Mouse (Mus musculus): ENCODE results near the gene Gpr171. TPM values are rescaled to one million over a fixed set of nuclear protein-coding genes. Genes with fewer than 3 reads are reported as not detected.

Gene Gpr171
- total and polyA plus RNA-seq, 3 experiments = 12.6 to 59.4 (median 20.9) TPM

DNA sequence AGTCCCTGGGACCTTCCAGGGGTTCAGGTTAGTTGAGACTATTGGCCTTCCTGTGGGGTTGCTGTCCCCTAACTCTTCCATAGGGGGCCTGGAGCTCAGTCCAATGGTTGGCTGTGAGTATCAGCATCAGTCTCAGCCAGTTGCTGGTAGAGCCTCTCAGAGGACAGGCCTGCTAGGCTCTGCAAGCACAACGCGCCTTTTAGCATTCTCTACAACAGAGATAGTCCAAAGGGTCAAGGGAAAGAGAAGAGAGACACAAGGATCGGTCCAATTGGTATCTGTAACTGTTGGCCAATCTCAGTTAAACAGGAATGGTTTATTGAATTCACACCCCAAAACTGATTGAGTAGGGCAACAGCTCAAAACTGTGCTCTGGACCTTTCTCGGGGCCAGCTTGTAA lies 5.8 kb upstream of the Gpr171 start:
- TF ChIP-seq HCFC1 (IDR thresholded peaks at IDR 0.05; ENCODE audit: low read depth, low read length) (no peak), RAD21 (IDR thresholded peaks at IDR 0.05; ENCODE audit: low read depth, low read length) (no peak), NRF1 (IDR thresholded peaks at IDR 0.05; ENCODE audit: low read depth, low read length) (no peak), ETS1 (conservative IDR thresholded peaks at IDR 0.05; ENCODE audit: low read depth, low read length) (no peak), CHD2 (IDR thresholded peaks at IDR 0.05; ENCODE audit: low read length) (no peak), MAZ (IDR thresholded peaks at IDR 0.05; ENCODE audit: low read depth, low read length) (no peak), EP300 (IDR thresholded peaks at IDR 0.05; ENCODE audit: low read length) (no peak), ZC3H11A (IDR thresholded peaks at IDR 0.05; ENCODE audit: low read depth, low read length) (no peak), MXI1 (IDR thresholded peaks at IDR 0.05; ENCODE audit: low read depth, low read length) (no peak), GABPA (IDR thresholded peaks at IDR 0.05; ENCODE audit: insufficient replicate concordance, low read depth, low read length) (no peak), PAX5 (IDR thresholded peaks at IDR 0.05; ENCODE audit: low read length) (no peak), POLR2A (IDR thresholded peaks at IDR 0.05; ENCODE audit: low read depth, low read length) (no peak), UBTF (IDR thresholded peaks at IDR 0.05; ENCODE audit: low read depth, low read length) (no peak), RCOR1 (conservative IDR thresholded peaks at IDR 0.05; ENCODE audit: low read depth, low read length) (no peak), POLR2AphosphoS2 (IDR thresholded peaks at IDR 0.05; ENCODE audit: low read depth, low read length) (no peak), USF1 (IDR thresholded peaks at IDR 0.05; ENCODE audit: low read depth, low read length) (no peak), SMC3 (IDR thresholded peaks at IDR 0.05; ENCODE audit: low read depth, low read length) (no peak)
- in situ Hi-C loops (cut with MboI; ENCODE audit: low pct_ligation_motif_present, low pct_unique_long_range_greater_than_20kb, low sequenced_read_pairs) = no loop called here

DNA sequence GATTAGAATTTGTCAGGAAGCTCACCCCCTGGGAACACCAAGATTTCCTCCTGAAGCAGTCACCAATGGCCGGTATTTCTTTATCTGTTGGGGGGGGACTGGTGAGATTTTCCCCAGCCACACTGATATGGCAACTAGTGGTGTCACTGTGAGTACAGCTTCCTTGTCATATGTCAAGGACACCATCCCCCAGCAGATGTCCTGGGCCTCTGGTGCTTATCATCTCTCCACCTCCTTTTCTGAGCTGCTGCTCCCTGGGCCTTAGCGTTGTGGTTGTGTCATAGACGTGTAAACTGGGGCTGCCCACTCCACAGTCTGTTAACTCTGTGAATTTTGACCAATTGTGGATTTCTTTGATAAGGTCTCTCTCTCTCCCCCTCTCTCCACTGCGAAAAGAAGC lies 2.8 kb upstream of the Gpr171 start:
- Histone ChIP-seq H3K9ac (ENCODE audit: insufficient read depth, low read depth) (no peak overlapping the region), H3K4me2 (ENCODE audit: insufficient read depth, low read depth, poor library complexity, severe bottlenecking) (no peak overlapping the region), H3K79me2 (replicated peaks; ENCODE audit: control insufficient read depth, extremely low read depth, insufficient read depth, poor library complexity, severe bottlenecking) (no peaks in the 10 kb centered on the region; the same call in 1 of the 2 replicates), H3K9me3 (replicated peaks; ENCODE audit: low read length) (peaks cover 12% of the 10 kb centered on the region), H3K4me3 (replicated peaks in 1 of 3; ENCODE audit: low read depth in 2 of 3, low read length in 2 of 3, poor library complexity in 1 of 3) (no peak overlapping the region), H3K4me1 (ENCODE audit: control insufficient read depth in 1 of 2, insufficient read depth in 2 of 2) (peaks cover 4 to 43% of the 10 kb centered on the region in 2 experiments; a peak in 3 of 4 replicates), H3K36me3 (replicated peaks in 1 of 2; ENCODE audit: control insufficient read depth in 1 of 2, insufficient read depth in 1 of 2, low read length in 1 of 2) (peaks cover 3 to 12% of the 10 kb centered on the region in 2 experiments), H3K27ac (ENCODE audit: insufficient read depth, low read depth) (no peak overlapping the region), H3K27me3 (replicated peaks) (no peaks in the 10 kb centered on the region)
- in situ Hi-C loops (cut with MboI; ENCODE audit: low pct_ligation_motif_present, low pct_unique_long_range_greater_than_20kb, low sequenced_read_pairs) = no loop called here
- dilution Hi-C loops (cut with MboI; ENCODE audit: extremely low pct_ligation_motif_present, extremely low pct_unique_long_range_greater_than_20kb, low sequenced_read_pairs) = no loop called here
- no peak for DNase-seq (ENCODE audit: extremely low read depth)
- TF ChIP-seq CTCF (conservative IDR thresholded peaks at IDR 0.05 in 1 of 2, IDR thresholded peaks at IDR 0.05 in 1 of 2; ENCODE audit: low read depth in 2 of 2, low read length in 2 of 2) (no peak), ETS1 (conservative IDR thresholded peaks at IDR 0.05; ENCODE audit: low read depth, low read length) (no peak), EP300 (IDR thresholded peaks at IDR 0.05; ENCODE audit: low read length) (no peak), TBP (conservative IDR thresholded peaks at IDR 0.05; ENCODE audit: low read depth, low read length) (no peak), MAFK (IDR thresholded peaks at IDR 0.05; ENCODE audit: insufficient replicate concordance, low read length) (no peak), MAZ (IDR thresholded peaks at IDR 0.05; ENCODE audit: low read depth, low read length) (no peak), GABPA (IDR thresholded peaks at IDR 0.05; ENCODE audit: insufficient replicate concordance, low read depth, low read length) (no peak), POLR2A (IDR thresholded peaks at IDR 0.05; ENCODE audit: low read depth, low read length) (no peak), ZC3H11A (IDR thresholded peaks at IDR 0.05; ENCODE audit: low read depth, low read length) (no peak), PAX5 (IDR thresholded peaks at IDR 0.05; ENCODE audit: low read length) (no peak), IRF4 (IDR thresholded peaks at IDR 0.05; ENCODE audit: low read depth, low read length) (no peak), SMC3 (IDR thresholded peaks at IDR 0.05; ENCODE audit: low read depth, low read length) (no peak), CHD1 (IDR thresholded peaks at IDR 0.05; ENCODE audit: low read depth, low read length) (no peak), ZMIZ1 (IDR thresholded peaks at IDR 0.05; ENCODE audit: low read depth, low read length) (no peak), SIN3A (IDR thresholded peaks at IDR 0.05; ENCODE audit: low read length) (no peak), NRF1 (IDR thresholded peaks at IDR 0.05; ENCODE audit: low read depth, low read length) (no peak), TCF12 (IDR thresholded peaks at IDR 0.05; ENCODE audit: low read depth, low read length) (no peak), USF1 (IDR thresholded peaks at IDR 0.05; ENCODE audit: low read depth, low read length) (no peak), KAT2A (IDR thresholded peaks at IDR 0.05; ENCODE audit: insufficient replicate concordance, low read length) (no peak)

More for the DNA sequence above, 5.8 kb upstream of the Gpr171 start:
- Histone ChIP-seq H3K9me3 (replicated peaks; ENCODE audit: low read length) (peaks cover 4% of the 10 kb centered on the region), H3K27me3 (replicated peaks) (no peaks in the 10 kb centered on the region), H3K4me2 (ENCODE audit: insufficient read depth, low read depth, poor library complexity, severe bottlenecking) (no peak overlapping the region), H3K4me1 (ENCODE audit: control insufficient read depth in 1 of 2, insufficient read depth in 2 of 2) (peaks cover 0 to 29% of the 10 kb centered on the region in 2 experiments; a peak in 2 of 4 replicates), H3K79me2 (replicated peaks; ENCODE audit: control insufficient read depth, extremely low read depth, insufficient read depth, poor library complexity, severe bottlenecking) (no peaks in the 10 kb centered on the region), H3K4me3 (replicated peaks in 1 of 3; ENCODE audit: low read depth in 2 of 3, low read length in 2 of 3, poor library complexity in 1 of 3) (no peak overlapping the region), H3K36me3 (replicated peaks in 1 of 2; ENCODE audit: control insufficient read depth in 1 of 2, insufficient read depth in 1 of 2, low read length in 1 of 2) (peaks cover 0 to 5% of the 10 kb centered on the region in 2 experiments), H3K27ac (ENCODE audit: insufficient read depth, low read depth) (no peak overlapping the region), H3K9ac (ENCODE audit: insufficient read depth, low read depth) (no peak overlapping the region)
- no peak for DNase-seq (ENCODE audit: extremely low read depth)
- dilution Hi-C loops (cut with MboI; ENCODE audit: extremely low pct_ligation_motif_present, extremely low pct_unique_long_range_greater_than_20kb, low sequenced_read_pairs) = no loop called here
